Mouse (Mus musculus) cerebellum, adult 18-20 months (tissue): ENCODE measurements around the gene Ppip5k2.

Experiments used
- DNase-seq, 2 experiments: peaks; one replicate each; pipeline ENCODE4 v3.0.0; 2021

The Ppip5k2 gene

GRCm38 (mm10) chr1:97659405-97659804 lies 110.8 kb downstream of the Ppip5k2 start:
- no peak for DNase-seq

DNA sequence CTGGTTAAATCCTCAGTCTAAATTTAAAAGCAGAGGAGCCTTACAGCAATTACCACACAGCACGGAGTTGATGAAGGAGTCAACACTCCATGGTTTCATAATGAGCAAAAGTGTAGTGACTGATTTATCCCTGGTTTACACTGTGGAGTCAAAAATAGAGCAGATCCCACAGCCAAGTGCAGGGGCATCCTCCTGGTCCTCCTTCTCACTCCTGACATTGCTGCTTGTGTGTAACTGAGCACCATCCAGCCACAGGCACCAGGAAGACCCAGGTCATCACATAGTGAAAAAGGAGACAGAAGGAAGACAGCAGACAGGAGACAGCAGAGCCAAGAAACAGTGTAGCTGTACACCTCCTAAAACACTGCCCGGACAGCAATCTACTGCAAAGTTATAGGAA lies 112.4 kb downstream of the Ppip5k2 start:
- DNase-seq: no peak

- DNase-seq: no peak
These were observed 113.0 kb downstream of the Ppip5k2 start for GRCm38 (mm10) chr1:97657201-97657600.
